ENCODE assay signal across 10 mouse cellular contexts in the genomic region with DNA sequence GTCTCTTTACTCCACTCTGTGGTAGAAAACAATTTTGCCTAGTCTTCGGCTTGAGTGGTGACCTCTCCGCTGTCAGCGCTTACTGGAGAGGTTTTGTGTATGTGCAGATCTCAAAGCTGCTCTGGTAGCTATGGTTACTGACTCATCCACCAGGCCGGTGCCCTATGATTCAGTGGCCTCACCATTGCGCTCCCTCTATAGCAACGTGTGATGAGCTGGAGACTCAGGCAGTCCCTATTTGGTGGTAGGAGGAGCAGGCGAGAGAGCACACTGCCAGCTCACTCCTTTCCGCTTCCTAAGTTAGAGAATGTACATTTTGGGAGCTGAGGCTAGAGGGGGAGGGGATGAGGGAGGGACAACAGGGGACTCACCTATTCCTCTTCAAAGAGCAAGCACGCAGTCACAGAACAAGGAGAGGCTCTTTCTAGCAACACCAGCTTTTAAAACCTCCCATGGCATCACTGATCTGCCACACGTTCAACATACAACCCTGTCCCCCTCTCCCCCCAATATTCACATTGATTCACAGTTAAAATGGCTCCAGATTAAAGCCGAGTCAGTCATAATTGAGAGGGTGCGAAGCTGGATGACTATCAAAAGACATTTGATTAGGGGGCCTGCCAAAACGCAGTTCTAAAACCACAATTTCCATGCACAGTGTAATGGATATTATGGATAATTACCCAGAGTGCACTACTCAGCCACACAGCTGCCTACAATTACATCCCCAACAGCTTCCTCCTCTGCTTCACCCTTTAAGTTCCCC. TPM values are rescaled to one million over a fixed set of nuclear protein-coding genes. Genes with fewer than 3 reads are reported as not detected.
DNase-seq lines count a peak whose midpoint lies in the region; TF ChIP-seq lines count a peak whose summit lies in the region.
"Had no signal": no experiment of that assay in that cellular context is flagged by ENCODE, and none has a peak within 500 bp of the region (broad histone marks: within the 10 kb centered on the region; RNA-seq: fewer than 3 reads in every experiment).

No protein-coding gene starts in this region.

- H3K4me3 ChIP-seq in layer of hippocampus, adult 2 months = no peak overlapping the region

- DNase-seq in layer of hippocampus, adult 2 months (ENCODE audit: low spot score in 2 of 2) = peak in 1 of 2 experiments; percentile 56
- no peak for DNase-seq in layer of hippocampus, adult 11-12 months (ENCODE audit: low spot score)
- peak; percentile 41 for DNase-seq in 416B (ENCODE audit: low read depth)
- DNase-seq in brain, adult 2 months (ENCODE audit: low read depth, low spot score) = peak; percentile 93
- peak; percentile 47 to 57 for DNase-seq in frontal cortex, postnatal 36 days (ENCODE audit: low spot score in 2 of 2)
- DNase-seq in gastrocnemius, postnatal 14 days = no peak
- DNase-seq in thymus, postnatal 36 days = no peak
- no peak for DNase-seq in natural killer cell, adult 2 months (ENCODE audit: low spot score in 2 of 2)
- DNase-seq: gastrocnemius, postnatal 36 days had no signal

- peak overlapping the region; percentile 5; the same call in 1 of the 2 replicates for H3K27ac ChIP-seq in layer of hippocampus, adult 2 months
- H3K27ac ChIP-seq: kidney, postnatal 0 days had no signal

- TF ChIP-seq CTCF in layer of hippocampus, adult 2 months (conservative IDR thresholded peaks at IDR 0.05) = no peak

- intact Hi-C loops in gastrocnemius, postnatal 14 days (cut with DNase I; ENCODE audit: low total_unique reads) = no loop called here

RNA-seq across cellular contexts. Expression of gene Etv5, which starts 50.2 kb away (rescaled TPM):
- total RNA-seq in layer of hippocampus, adult 2 months (2021) = 10 to 100 TPM; 44.8 to 45.4 TPM
- 10 to 100 TPM; 17.8 to 18.2 TPM for total RNA-seq in gastrocnemius, postnatal 14 days (2021)

Comparison
In these comparisons a context has a peak if more than half of its experiments do, and no peak if none do; other contexts are left out.
1. DNase-seq: peak in 416B (single experiment), brain, adult 2 months (single experiment) and frontal cortex, postnatal 36 days (2 of 2); none in layer of hippocampus, adult 11-12 months (single experiment), gastrocnemius, postnatal 14 days (single experiment), thymus, postnatal 36 days (0 of 2) and natural killer cell, adult 2 months (0 of 2).